Mouse (Mus musculus) adrenal gland, postnatal 14 days (tissue): Measurements from ENCODE around the gene Aco2. TPM values are rescaled to one million over a fixed set of nuclear protein-coding genes. Genes with fewer than 3 reads are reported as not detected.

Experiments used
- DNase-seq: peaks from one replicate; pipeline ENCODE4 v3.0.0; 2021; ENCODE audit warnings: mixed read lengths
- long read RNA-seq, 2 experiments: library from polyadenylated mRNA; stranded (forward); transcript quantifications; one replicate each; pipeline ENCODE4 v2.0.0; 2021
- total RNA-seq: library from RNA; stranded (reverse); gene quantifications from 2 replicates; pipeline ENCODE4 v1.2.3, GENCODE M21; 2021

Aco2 gene
- 2,377 and 2,604 TPM in 2 replicates for total RNA-seq
- long read RNA-seq, experiment 1, transcript Aco2-201 (18 exons, 2,918 nt): major isoform, 1,590 of 1,923 reads
- long read RNA-seq, experiment 1, partial matches to known transcripts: 279 of 1,923 reads
- long read RNA-seq, experiment 1, other reads (novel, unspliced or antisense): 51 of 1,923 reads
- long read RNA-seq, experiment 2, transcript Aco2-206 (3 exons, 351 nt): minor isoform, 6 of 1,756 reads
- long read RNA-seq, experiment 2, transcript Aco2-201 (18 exons, 2,918 nt): major isoform, 1,364 of 1,756 reads
- long read RNA-seq, experiment 2, partial matches to known transcripts: 340 of 1,756 reads
- long read RNA-seq, experiment 2, other reads (novel, unspliced or antisense): 46 of 1,756 reads

GRCm38 (mm10) chr15:81872262-81873136 lies at the start of gene Aco2:
Gene Aco2, plus strand, starts transcription at chr15:81872309.
- peak; percentile 99 for DNase-seq

GRCm38 (mm10) chr15:81822631-81823030 lies 49.5 kb upstream of the Aco2 start:
- DNase-seq: no peak

GRCm38 (mm10) chr15:81824832-81825231 lies 47.3 kb upstream of the Aco2 start:
- DNase-seq: no peak

GRCm38 (mm10) chr15:81828426-81829207 lies 43.5 kb upstream of the Aco2 start:
- peak; percentile 57 for DNase-seq

GRCm38 (mm10) chr15:81829208-81829580 lies 42.9 kb upstream of the Aco2 start:
- DNase-seq: no peak

GRCm38 (mm10) chr15:81830530-81830929 lies 41.6 kb upstream of the Aco2 start:
- DNase-seq: no peak

GRCm38 (mm10) chr15:81831136-81831825 lies 40.8 kb upstream of the Aco2 start:
- peak; percentile 95 for DNase-seq

- DNase-seq: no peak
Observed at GRCm38 (mm10) chr15:81832219-81832618, 39.9 kb upstream of the Aco2 start.

- DNase-seq: no peak
Observed at GRCm38 (mm10) chr15:81833481-81833880, 38.6 kb upstream of the Aco2 start.

- DNase-seq: peak; percentile 56
Observed at GRCm38 (mm10) chr15:81834171-81834841, 37.8 kb upstream of the Aco2 start.

- DNase-seq: no peak
Observed at GRCm38 (mm10) chr15:81835007-81835880, 36.9 kb upstream of the Aco2 start.

- DNase-seq: peak; percentile 93
Observed at GRCm38 (mm10) chr15:81836124-81836821, 35.8 kb upstream of the Aco2 start.

GRCm38 (mm10) chr15:81836966-81837920 lies 34.9 kb upstream of the Aco2 start:
- DNase-seq: peak; percentile 59

GRCm38 (mm10) chr15:81838554-81839235 lies 33.4 kb upstream of the Aco2 start:
- DNase-seq: peak; percentile 43

- peak; percentile 93 for DNase-seq
Observed at GRCm38 (mm10) chr15:81839634-81840033, 32.5 kb upstream of the Aco2 start.

GRCm38 (mm10) chr15:81840306-81840705 lies 31.8 kb upstream of the Aco2 start:
- DNase-seq: no peak

- DNase-seq: no peak
Observed at GRCm38 (mm10) chr15:81842275-81842674, 29.8 kb upstream of the Aco2 start.
